Mouse (Mus musculus): ENCODE measurements at regions not wholly inside any gene's neighbourhood (a gene's known extent, or its start where the extent isn't known, plus 50 kb on each side); places are given as distances from the start of the nearest gene placed in this dataset.

DNA sequence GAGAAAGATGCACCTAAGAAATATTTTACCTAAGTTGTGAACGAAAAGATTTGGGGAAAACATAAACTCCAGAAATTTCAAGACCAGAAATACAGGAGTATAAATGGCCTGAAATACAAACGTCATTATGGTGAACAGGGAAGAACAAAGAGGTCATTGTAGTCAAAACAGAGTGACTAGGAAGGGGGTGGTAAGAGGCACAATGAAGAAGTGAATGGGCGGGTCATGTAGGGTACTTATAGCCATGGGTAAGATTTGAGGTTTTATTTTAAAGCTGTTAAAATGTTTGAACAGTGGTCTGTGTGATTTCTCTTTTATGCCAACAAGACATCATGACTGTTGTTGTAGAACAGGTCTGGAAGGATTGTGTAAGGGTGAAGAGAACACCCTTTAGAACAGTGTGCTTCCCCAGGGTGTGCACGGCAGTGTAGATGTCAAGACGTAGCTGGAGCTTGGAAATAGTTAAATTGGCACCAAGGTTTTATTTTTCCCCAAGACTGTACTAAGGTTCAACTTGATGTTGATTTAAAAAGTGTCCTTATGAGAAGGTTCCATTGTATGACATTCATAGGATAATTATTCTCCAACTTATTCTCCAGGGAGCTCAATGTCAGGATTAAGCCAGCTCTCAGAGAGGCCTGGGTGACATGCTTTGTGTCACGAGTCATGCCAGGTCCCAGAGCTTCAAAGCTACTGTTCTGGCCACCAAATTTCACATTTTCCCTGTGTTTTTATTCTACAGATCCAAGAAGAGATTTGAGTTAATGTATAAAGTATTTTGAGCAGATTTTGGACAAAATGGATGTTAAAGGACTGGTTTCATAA lies 255.6 kb downstream of the Ptprc start:
- WGBS = 62% methylated on average over 6 of the region's 6 CpGs
- DNase-seq = no peak
- Histone ChIP-seq H3K4me1 (ENCODE audit: control insufficient read depth, insufficient read depth, low read length) (peaks cover 6% of the 10 kb centered on the region), H3K4me3 (replicated peaks; ENCODE audit: extremely low read depth, low read depth, low read length) (no peak overlapping the region)
- TF ChIP-seq POLR2A (IDR thresholded peaks at IDR 0.05; ENCODE audit: borderline replicate concordance, extremely low read depth, low read depth, low read length) = no peak
- TF ChIP-seq CTCF (IDR thresholded peaks at IDR 0.05; ENCODE audit: insufficient read depth, low read length) = no peak

DNA sequence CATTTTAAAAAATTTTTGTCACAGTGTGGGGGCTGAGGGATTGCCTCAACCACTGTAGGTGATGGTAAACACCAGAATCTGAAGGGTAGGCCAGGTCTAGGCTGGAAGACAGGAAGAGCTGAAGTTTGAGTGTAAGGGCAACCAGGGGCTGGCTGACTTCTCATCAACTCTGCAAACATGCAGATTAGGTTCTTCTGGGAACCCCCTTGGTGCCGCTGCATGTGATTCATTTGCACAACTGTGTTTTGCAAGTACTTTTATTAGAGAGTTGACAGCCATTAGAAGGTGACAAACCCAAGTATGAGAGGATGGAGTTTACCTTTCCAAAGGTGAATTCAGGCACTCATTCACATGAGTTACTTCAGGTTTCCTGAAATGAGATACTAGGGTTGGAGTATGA lies 258.1 kb downstream of the Ptprc start:
- TF ChIP-seq POLR2A (IDR thresholded peaks at IDR 0.05; ENCODE audit: borderline replicate concordance, extremely low read depth, low read depth, low read length) (no peak), CTCF (IDR thresholded peaks at IDR 0.05; ENCODE audit: insufficient read depth, low read length) (no peak)
- H3K4me1 ChIP-seq (ENCODE audit: control insufficient read depth, insufficient read depth, low read length) = no peaks in the 10 kb centered on the region; the same call in none of the 2 replicates
- no peak overlapping the region for H3K4me3 ChIP-seq (replicated peaks; ENCODE audit: extremely low read depth, low read depth, low read length)
- 76% methylated on average over 1 of the region's 1 CpGs for WGBS
- DNase-seq = no peak

DNA sequence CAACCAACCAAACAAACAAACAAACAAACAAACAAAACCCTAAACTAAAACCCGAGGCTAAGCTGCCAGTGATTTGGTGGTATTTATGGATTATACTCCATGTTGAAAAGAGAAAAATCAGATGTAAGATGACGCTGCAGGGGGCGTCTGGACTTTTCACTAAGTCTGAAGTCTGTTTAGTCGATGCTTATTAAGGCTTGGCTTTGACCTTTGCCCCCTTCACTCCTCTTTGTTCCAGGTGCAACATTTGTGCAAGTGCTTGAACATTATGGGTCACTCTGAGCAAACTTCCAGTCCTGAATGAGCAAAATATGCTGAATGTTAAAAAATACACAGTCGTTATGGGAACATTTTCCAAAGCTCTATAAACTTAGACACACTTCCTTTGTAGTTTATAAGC lies 268.6 kb downstream of the Ptprc start:
- no peak for TF ChIP-seq POLR2A (IDR thresholded peaks at IDR 0.05; ENCODE audit: borderline replicate concordance, extremely low read depth, low read depth, low read length)
- no peak for TF ChIP-seq CTCF (IDR thresholded peaks at IDR 0.05; ENCODE audit: insufficient read depth, low read length)
- DNase-seq = no peak
- 41% methylated on average over 5 of the region's 5 CpGs for WGBS
- no peak overlapping the region for H3K4me3 ChIP-seq (replicated peaks; ENCODE audit: extremely low read depth, low read depth, low read length)
- H3K4me1 ChIP-seq (ENCODE audit: control insufficient read depth, insufficient read depth, low read length) = peaks cover 18% of the 10 kb centered on the region

DNA sequence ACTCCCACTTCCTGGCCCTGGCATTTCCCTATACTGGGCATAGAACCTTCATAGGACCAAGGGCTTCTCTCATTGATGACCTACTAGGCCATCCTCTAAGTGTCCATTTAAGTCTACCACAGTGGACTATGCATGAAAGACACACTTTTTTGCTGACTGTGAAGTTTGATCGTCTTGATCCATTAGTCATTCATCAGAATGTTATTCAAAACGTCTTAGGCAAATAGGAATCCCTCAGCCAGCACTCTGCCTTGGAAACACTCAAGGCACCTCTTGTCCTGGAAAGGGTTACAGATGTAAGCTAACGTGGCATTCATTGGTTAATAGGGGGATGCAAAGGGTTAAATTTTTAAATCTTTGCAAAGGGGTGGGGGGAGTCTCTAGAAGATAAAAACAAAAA lies 269.0 kb downstream of the Ptprc start:
- no peak overlapping the region for H3K4me3 ChIP-seq (replicated peaks; ENCODE audit: extremely low read depth, low read depth, low read length)
- H3K4me1 ChIP-seq (ENCODE audit: control insufficient read depth, insufficient read depth, low read length) = peaks cover 18% of the 10 kb centered on the region
- WGBS = 39% methylated on average over 3 of the region's 3 CpGs
- TF ChIP-seq CTCF (IDR thresholded peaks at IDR 0.05; ENCODE audit: insufficient read depth, low read length) = no peak
- TF ChIP-seq POLR2A (IDR thresholded peaks at IDR 0.05; ENCODE audit: borderline replicate concordance, extremely low read depth, low read depth, low read length) = no peak
- no peak for DNase-seq

DNA sequence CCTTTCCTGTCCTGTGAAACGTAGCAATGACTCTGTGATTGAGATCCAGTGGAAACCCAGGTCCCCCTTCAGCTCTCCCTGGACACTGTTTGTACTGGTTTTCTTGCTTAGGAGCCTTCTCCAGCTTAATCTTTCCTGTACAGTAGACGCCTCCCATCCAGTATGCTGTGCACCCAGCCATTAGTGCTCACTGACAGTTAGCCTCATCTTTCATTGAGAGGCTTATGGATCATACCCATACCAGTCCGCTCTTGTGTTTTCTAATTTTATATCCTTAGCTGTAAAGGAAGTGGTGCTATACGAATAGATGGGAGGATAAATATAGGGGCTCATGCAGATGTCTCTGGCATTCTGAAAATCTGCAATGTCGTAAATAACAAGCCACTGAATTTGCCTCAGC lies 269.9 kb downstream of the Ptprc start:
- Histone ChIP-seq H3K4me3 (replicated peaks; ENCODE audit: extremely low read depth, low read depth, low read length) (no peak overlapping the region), H3K4me1 (ENCODE audit: control insufficient read depth, insufficient read depth, low read length) (peaks cover 18% of the 10 kb centered on the region)
- WGBS = 50% methylated on average over 5 of the region's 5 CpGs
- TF ChIP-seq POLR2A (IDR thresholded peaks at IDR 0.05; ENCODE audit: borderline replicate concordance, extremely low read depth, low read depth, low read length) (no peak), CTCF (IDR thresholded peaks at IDR 0.05; ENCODE audit: insufficient read depth, low read length) (no peak)
- no peak for DNase-seq

DNA sequence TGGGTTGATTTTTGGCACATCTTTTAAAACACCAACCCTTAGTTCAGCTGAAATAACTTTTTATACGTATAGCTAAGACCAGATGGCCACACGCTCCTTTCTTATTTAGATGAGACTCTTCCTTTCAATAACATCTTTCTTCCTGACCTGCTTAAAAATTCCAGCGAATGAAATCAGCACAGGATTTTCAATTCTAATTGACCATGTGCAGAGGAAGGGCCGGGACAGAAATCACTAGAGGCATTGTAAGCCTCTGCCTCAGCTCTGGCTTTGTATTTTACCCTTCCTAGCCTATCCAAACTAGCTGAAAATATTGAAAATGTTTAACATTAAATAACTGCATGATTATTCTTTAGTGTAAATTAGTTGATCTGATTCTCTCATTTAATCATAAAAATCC lies 272.2 kb downstream of the Ptprc start:
- WGBS = 49% methylated on average over 4 of the region's 4 CpGs
- Histone ChIP-seq H3K4me1 (ENCODE audit: control insufficient read depth, insufficient read depth, low read length) (peaks cover 18% of the 10 kb centered on the region), H3K4me3 (replicated peaks; ENCODE audit: extremely low read depth, low read depth, low read length) (no peak overlapping the region)
- TF ChIP-seq POLR2A (IDR thresholded peaks at IDR 0.05; ENCODE audit: borderline replicate concordance, extremely low read depth, low read depth, low read length) (no peak), CTCF (IDR thresholded peaks at IDR 0.05; ENCODE audit: insufficient read depth, low read length) (no peak)
- DNase-seq = no peak

DNA sequence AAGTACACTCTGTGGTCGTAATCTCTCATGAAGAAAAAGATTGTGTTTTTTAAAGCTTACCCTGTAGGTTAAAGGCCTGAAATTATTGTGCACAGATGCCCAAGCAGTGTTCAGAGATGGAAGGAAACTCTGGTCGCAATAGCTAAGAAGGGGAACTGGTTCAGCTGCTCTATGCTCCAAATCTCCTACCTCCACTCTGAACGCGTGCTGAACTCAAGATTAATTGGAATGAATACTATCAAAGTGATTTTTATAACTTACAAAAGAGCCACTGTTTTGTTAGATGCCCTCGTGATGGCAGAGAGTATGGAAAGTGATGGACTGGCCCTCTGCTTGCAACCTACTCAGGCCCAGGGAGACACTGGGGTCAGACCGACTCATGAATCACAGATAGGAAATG lies 272.6 kb downstream of the Ptprc start:
- 36% methylated on average over 6 of the region's 6 CpGs for WGBS
- H3K4me3 ChIP-seq (replicated peaks; ENCODE audit: extremely low read depth, low read depth, low read length) = no peak overlapping the region
- peaks cover 18% of the 10 kb centered on the region for H3K4me1 ChIP-seq (ENCODE audit: control insufficient read depth, insufficient read depth, low read length)
- no peak for DNase-seq
- no peak for TF ChIP-seq POLR2A (IDR thresholded peaks at IDR 0.05; ENCODE audit: borderline replicate concordance, extremely low read depth, low read depth, low read length)
- no peak for TF ChIP-seq CTCF (IDR thresholded peaks at IDR 0.05; ENCODE audit: insufficient read depth, low read length)

DNA sequence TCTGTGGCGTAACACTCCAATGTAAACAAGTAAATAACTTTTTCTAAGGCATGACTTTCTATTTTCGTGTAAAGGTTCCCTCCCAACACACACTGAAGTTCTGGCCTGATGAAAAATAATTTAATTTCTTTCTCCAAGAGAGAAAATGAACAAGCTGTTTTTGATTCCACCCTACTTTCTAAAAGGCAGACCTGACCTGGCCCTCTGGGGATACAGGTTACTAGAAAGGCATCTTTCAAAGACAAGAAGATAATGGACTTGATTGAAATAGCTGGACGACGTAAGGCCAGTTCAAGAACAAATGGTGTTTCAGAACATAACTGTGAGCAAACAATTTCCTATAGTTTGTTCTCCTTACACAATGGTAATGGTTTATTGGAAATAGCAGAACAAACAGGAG lies 273.5 kb downstream of the Ptprc start:
- Histone ChIP-seq H3K4me3 (replicated peaks; ENCODE audit: extremely low read depth, low read depth, low read length) (no peak overlapping the region), H3K4me1 (ENCODE audit: control insufficient read depth, insufficient read depth, low read length) (peaks cover 18% of the 10 kb centered on the region)
- DNase-seq = no peak
- WGBS = 47% methylated on average over 4 of the region's 4 CpGs
- no peak for TF ChIP-seq POLR2A (IDR thresholded peaks at IDR 0.05; ENCODE audit: borderline replicate concordance, extremely low read depth, low read depth, low read length)
- TF ChIP-seq CTCF (IDR thresholded peaks at IDR 0.05; ENCODE audit: insufficient read depth, low read length) = no peak

DNA sequence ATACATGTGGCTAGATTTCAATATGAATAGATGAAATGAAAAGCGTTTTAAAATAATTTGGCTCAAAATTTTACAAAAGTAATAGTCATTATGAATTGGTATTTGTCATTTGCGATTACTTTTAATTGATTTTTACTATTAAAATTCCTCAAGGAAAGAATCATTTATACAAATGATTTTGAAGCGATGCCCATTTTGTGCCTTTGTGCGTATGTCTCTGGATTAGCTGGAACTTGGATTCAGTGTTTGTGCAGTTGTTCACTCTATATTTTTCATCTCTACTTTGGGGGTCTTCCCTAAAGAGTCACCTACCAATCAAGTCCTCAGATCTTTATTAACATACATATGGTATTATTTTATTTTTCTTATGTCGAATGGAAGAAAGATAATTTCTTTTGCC lies 274.3 kb downstream of the Ptprc start:
- H3K4me1 ChIP-seq (ENCODE audit: control insufficient read depth, insufficient read depth, low read length) = peaks cover 12% of the 10 kb centered on the region
- peak overlapping the region; percentile 54 for H3K4me3 ChIP-seq (replicated peaks; ENCODE audit: extremely low read depth, low read depth, low read length)
- DNase-seq = no peak
- TF ChIP-seq POLR2A (IDR thresholded peaks at IDR 0.05; ENCODE audit: borderline replicate concordance, extremely low read depth, low read depth, low read length) = no peak
- TF ChIP-seq CTCF (IDR thresholded peaks at IDR 0.05; ENCODE audit: insufficient read depth, low read length) = no peak
- 28% methylated on average over 5 of the region's 5 CpGs for WGBS

DNA sequence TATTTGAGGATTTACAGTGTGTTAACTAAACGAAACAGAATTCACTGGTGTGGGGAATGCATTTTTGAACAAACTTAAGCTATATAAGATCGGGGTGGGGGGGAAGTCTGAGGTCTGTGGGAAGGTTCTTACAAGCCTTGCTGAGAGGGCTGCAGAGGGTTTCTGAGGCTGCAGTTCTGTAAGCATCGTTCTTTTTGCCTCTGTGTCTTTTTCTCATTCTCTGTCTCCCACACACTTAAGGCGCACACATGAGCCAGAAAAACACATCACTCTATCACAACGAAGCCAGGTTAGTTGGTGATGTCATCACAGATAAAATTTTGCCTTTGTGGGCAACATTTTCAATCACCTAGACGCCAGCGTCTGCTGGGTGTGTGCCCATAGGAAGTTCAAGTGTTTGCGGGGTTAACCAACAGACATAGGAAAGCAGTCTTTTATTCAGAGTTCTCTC lies 274.9 kb downstream of the Ptprc start:
- DNase-seq = peak; percentile 20
- Histone ChIP-seq H3K4me3 (replicated peaks; ENCODE audit: extremely low read depth, low read depth, low read length) (peak overlapping the region; percentile 82), H3K4me1 (ENCODE audit: control insufficient read depth, insufficient read depth, low read length) (peaks cover 9% of the 10 kb centered on the region)
- TF ChIP-seq CTCF (IDR thresholded peaks at IDR 0.05; ENCODE audit: insufficient read depth, low read length) (no peak), POLR2A (IDR thresholded peaks at IDR 0.05; ENCODE audit: borderline replicate concordance, extremely low read depth, low read depth, low read length) (no peak)
- 1% methylated on average over 8 of the region's 8 CpGs for WGBS

All from lung, adult 2 months (tissue).